Mouse (Mus musculus): ENCODE measurements around the gene Gm49388. TPM values are rescaled to one million over a fixed set of nuclear protein-coding genes. Genes with fewer than 3 reads are reported as not detected.

The Gm49388 gene
- polyA plus RNA-seq, 1 experiment = not detected

- H3K4me3 ChIP-seq (ENCODE audit: insufficient read depth, low read depth, low read length) = no peak overlapping the region
- H3K4me1 ChIP-seq (ENCODE audit: control insufficient read depth, insufficient read depth, insufficient read length, low read length) = peaks cover 17% of the 10 kb centered on the region
- no peak overlapping the region for H3K27ac ChIP-seq (replicated peaks; ENCODE audit: low read depth, low read length)
Measured at GRCm38 (mm10) chr7:127810650-127811049, 25.2 kb downstream of the Gm49388 start.

- Histone ChIP-seq H3K27ac (replicated peaks; ENCODE audit: low read depth, low read length) (no peak overlapping the region), H3K4me3 (ENCODE audit: insufficient read depth, low read depth, low read length) (no peak overlapping the region), H3K4me1 (ENCODE audit: control insufficient read depth, insufficient read depth, insufficient read length, low read length) (peaks cover 21% of the 10 kb centered on the region)
Measured at GRCm38 (mm10) chr7:127811240-127811639, 25.8 kb downstream of the Gm49388 start.

GRCm38 (mm10) chr7:127812292-127812691 is 26.9 kb downstream of the Gm49388 start:
- Histone ChIP-seq H3K27ac (replicated peaks; ENCODE audit: low read depth, low read length) (peak overlapping the region; percentile 81; the same call in 1 of the 2 replicates), H3K4me3 (ENCODE audit: insufficient read depth, low read depth, low read length) (no peak overlapping the region), H3K4me1 (ENCODE audit: control insufficient read depth, insufficient read depth, insufficient read length, low read length) (peaks cover 21% of the 10 kb centered on the region)

DNA sequence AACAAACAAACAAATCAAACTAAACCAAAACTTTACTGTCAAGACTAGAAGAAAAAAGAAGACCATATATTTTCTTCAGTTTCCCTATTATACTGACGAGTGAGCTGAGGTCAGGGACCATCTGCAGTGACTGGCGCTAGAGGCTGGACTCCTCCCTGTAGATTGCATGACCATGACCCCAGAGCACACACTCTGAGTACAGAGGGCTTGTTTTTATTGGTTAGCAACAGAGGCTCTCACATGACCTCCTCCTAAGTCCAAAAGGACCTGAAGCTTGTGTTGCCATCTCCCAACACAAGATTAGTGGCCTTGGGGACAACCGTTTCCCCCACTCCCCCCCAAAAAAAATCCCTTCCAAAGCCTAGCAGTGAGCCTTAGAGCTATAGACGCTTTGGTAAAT is 28.4 kb downstream of the Gm49388 start:
- H3K4me1 ChIP-seq (ENCODE audit: control insufficient read depth, insufficient read depth, insufficient read length, low read length) = peaks cover 21% of the 10 kb centered on the region
- peak overlapping the region; percentile 93 for H3K27ac ChIP-seq (replicated peaks; ENCODE audit: low read depth, low read length)
- H3K4me3 ChIP-seq (ENCODE audit: insufficient read depth, low read depth, low read length) = peak overlapping the region; percentile 26

GRCm38 (mm10) chr7:127814241-127814921 is 29.0 kb downstream of the Gm49388 start:
- Histone ChIP-seq H3K4me1 (ENCODE audit: control insufficient read depth, insufficient read depth, insufficient read length, low read length) (peaks cover 25% of the 10 kb centered on the region), H3K4me3 (ENCODE audit: insufficient read depth, low read depth, low read length) (peak overlapping the region; percentile 26), H3K27ac (replicated peaks; ENCODE audit: low read depth, low read length) (peak overlapping the region; percentile 93)

GRCm38 (mm10) chr7:127815116-127815665 is 29.8 kb downstream of the Gm49388 start:
- no peak overlapping the region for H3K4me3 ChIP-seq (ENCODE audit: insufficient read depth, low read depth, low read length)
- peak overlapping the region; percentile 93 for H3K27ac ChIP-seq (replicated peaks; ENCODE audit: low read depth, low read length)
- H3K4me1 ChIP-seq (ENCODE audit: control insufficient read depth, insufficient read depth, insufficient read length, low read length) = peaks cover 29% of the 10 kb centered on the region

GRCm38 (mm10) chr7:127815954-127816821 is 30.8 kb downstream of the Gm49388 start:
- peaks cover 29% of the 10 kb centered on the region for H3K4me1 ChIP-seq (ENCODE audit: control insufficient read depth, insufficient read depth, insufficient read length, low read length)
- peak overlapping the region; percentile 93 for H3K27ac ChIP-seq (replicated peaks; ENCODE audit: low read depth, low read length)
- H3K4me3 ChIP-seq (ENCODE audit: insufficient read depth, low read depth, low read length) = no peak overlapping the region

DNA sequence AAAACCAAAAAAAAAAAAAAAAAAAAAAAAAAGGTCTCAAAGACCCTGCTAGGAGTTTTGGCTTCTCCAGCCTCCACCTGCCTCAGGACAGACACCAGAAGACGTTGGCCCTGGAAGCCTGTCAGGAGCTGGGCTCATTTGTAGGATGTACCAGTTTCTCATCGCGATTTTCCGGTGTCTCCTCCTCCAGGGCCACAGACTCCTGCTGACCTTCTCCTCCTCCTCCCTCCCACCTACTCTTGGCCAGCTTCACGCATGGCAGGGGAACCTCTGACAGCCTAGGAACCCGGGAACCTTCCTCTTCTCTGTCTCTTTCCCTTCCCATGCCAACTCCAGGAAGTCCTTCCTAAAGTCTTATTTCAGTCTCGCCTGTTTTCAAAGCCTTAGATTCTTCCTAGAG is 31.6 kb downstream of the Gm49388 start:
- Histone ChIP-seq H3K4me3 (ENCODE audit: insufficient read depth, low read depth, low read length) (no peak overlapping the region), H3K27ac (replicated peaks; ENCODE audit: low read depth, low read length) (peak overlapping the region; percentile 62), H3K4me1 (ENCODE audit: control insufficient read depth, insufficient read depth, insufficient read length, low read length) (peaks cover 29% of the 10 kb centered on the region)

DNA sequence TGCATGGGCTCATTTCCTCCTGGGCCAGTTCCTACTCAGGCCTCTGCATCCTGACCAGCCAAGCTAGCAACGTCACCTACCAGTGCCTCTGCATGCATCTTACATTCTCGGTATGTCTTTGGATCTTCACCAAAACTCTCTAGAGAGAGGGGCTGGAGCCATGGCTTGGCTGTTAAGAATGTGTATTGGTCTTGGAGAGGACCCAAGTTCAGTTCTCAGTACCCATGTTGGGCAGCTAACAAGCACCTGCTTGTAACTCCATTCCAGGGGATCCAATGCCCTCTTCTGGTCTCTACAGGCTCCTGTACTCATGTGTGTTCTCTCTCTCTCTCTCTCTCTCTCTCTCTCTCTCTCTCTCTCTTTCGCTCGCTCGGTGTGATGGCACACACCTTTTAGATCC is 32.4 kb downstream of the Gm49388 start:
- H3K27ac ChIP-seq (replicated peaks; ENCODE audit: low read depth, low read length) = no peak overlapping the region
- no peak overlapping the region for H3K4me3 ChIP-seq (ENCODE audit: insufficient read depth, low read depth, low read length)
- H3K4me1 ChIP-seq (ENCODE audit: control insufficient read depth, insufficient read depth, insufficient read length, low read length) = peaks cover 29% of the 10 kb centered on the region

DNA sequence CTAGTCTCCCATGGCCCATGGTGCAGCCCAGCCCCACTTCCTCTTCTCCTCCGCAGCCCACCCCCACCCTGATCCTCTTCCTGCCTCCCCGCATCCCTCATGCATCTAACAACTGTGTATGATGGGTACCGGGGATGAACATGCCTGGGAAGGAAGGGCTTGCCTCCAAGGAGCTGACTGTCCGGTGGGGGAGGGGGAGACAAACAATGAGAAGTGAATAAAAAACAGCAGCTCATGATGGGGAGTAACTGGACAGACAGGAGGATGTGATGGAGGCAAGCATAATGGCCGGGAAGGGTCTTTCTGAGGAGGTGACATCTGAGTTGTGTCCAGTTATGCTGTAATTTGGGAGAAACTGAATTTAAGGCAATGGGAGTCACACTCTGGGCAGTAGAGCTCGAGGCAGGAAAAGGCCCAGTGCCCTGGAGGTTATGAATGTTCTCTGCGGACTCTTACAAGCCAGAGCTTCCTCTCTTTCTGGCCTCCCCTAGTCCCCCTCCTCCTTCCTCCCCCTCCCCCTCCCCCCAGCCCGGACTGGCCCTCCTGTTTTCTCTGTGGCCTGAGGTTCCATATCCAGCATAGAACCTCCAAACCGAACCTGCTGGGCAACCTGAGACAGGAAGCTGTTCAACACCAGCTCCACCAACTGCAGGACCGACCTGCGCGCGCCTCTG is 35.6 kb downstream of the Gm49388 start:
- no peak overlapping the region for H3K4me3 ChIP-seq (ENCODE audit: insufficient read depth, low read depth, low read length)
- H3K27ac ChIP-seq (replicated peaks; ENCODE audit: low read depth, low read length) = no peak overlapping the region
- peaks cover 10% of the 10 kb centered on the region; the same call in 1 of the 2 replicates for H3K4me1 ChIP-seq (ENCODE audit: control insufficient read depth, insufficient read depth, insufficient read length, low read length)

DNA sequence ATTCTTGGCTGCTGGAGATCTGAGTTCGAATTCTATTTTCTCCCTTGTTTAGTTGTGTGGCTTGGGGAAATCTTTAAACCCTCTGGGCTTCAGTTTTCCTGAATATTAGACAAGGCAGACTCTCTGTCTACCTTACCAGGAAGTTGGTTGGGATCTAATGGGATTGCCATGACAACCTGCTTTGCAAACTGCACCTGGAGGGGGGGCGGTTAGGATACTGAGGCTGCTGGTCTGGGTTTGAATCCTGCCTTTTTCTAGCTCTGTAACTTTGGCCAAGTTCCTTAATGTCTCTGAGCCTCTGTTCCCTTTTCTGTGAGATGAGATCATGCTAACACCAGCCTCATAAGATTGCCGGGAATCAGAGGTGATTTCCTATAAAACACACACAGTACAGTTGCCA is 37.1 kb downstream of the Gm49388 start:
- Histone ChIP-seq H3K4me3 (ENCODE audit: insufficient read depth, low read depth, low read length) (no peak overlapping the region), H3K4me1 (ENCODE audit: control insufficient read depth, insufficient read depth, insufficient read length, low read length) (peaks cover 8% of the 10 kb centered on the region; the same call in 1 of the 2 replicates), H3K27ac (replicated peaks; ENCODE audit: low read depth, low read length) (no peak overlapping the region)

- peaks cover 8% of the 10 kb centered on the region; the same call in 1 of the 2 replicates for H3K4me1 ChIP-seq (ENCODE audit: control insufficient read depth, insufficient read depth, insufficient read length, low read length)
- H3K27ac ChIP-seq (replicated peaks; ENCODE audit: low read depth, low read length) = no peak overlapping the region
- H3K4me3 ChIP-seq (ENCODE audit: insufficient read depth, low read depth, low read length) = 0 out of 2 replicates have a peak overlapping the region, but pooled peaks have one; percentile 41
Measured at GRCm38 (mm10) chr7:127823236-127824171, 38.1 kb downstream of the Gm49388 start.

- Histone ChIP-seq H3K27ac (replicated peaks; ENCODE audit: low read depth, low read length) (no peak within 1 kb of the TSS), H3K4me1 (ENCODE audit: control insufficient read depth, insufficient read depth, insufficient read length, low read length) (peaks cover 4% of the 10 kb centered on the region; the same call in 1 of the 2 replicates), H3K4me3 (ENCODE audit: insufficient read depth, low read depth, low read length) (peak within 1 kb of the TSS; percentile 41; the same call in 1 of the 2 replicates)
Measured at GRCm38 (mm10) chr7:127824176-127824871, 38.9 kb downstream of the Gm49388 start, which contains the start of the genes Stx4a and Stx1b. Stx4a (plus strand) TSS chr7:127824294. Stx1b (minus strand) TSS chr7:127824549.

Measured in brown adipose tissue, adult 24 weeks (tissue).